Mouse (Mus musculus) hindbrain, embryonic 12.5 days (tissue): ENCODE measurements around the gene Cped1. TPM values are rescaled to one million over a fixed set of nuclear protein-coding genes. Genes with fewer than 3 reads are reported as not detected.
A peak's percentile ranks its signal among the peaks of the same experiment; 100 is the strongest.

ENCODE experiments used
- ATAC-seq: fragments of 200-750 bp; cut with Nextera tagmentation; 2 replicates; pipeline ENCODE4 v1.8.0; 2017; ENCODE audit warnings: moderate TSS enrichment; ENCODE audit not compliant: low FRiP score
- H3K27ac ChIP-seq: fragments of 300-500 bp; sonication (generic); 2 replicates; pipeline ENCODE4 v1.5.1; 2016; ENCODE audit warnings: mild to moderate bottlenecking
- H3K27me3 ChIP-seq: fragments of 300-500 bp; sonication (generic); 2 replicates; pipeline ENCODE4 v1.6.1; 2016; ENCODE audit warnings: mild to moderate bottlenecking
- H3K36me3 ChIP-seq: fragments of 300-500 bp; sonication (generic); 2 replicates; pipeline ENCODE4 v1.6.1; 2016; ENCODE audit warnings: mild to moderate bottlenecking
- H3K4me1 ChIP-seq: fragments of 300-500 bp; sonication (generic); 2 replicates; pipeline ENCODE4 v1.6.1; 2016
- H3K4me2 ChIP-seq: fragments of 300-500 bp; sonication (generic); replicated peaks from 2 replicates; pipeline ENCODE4 v1.6.1; 2016; ENCODE audit warnings: mild to moderate bottlenecking
- H3K4me3 ChIP-seq: fragments of 300-500 bp; sonication (generic); 2 replicates; pipeline ENCODE4 v1.5.1; 2016; ENCODE audit warnings: mild to moderate bottlenecking
- H3K9ac ChIP-seq: fragments of 300-500 bp; sonication (generic); 2 replicates; pipeline ENCODE4 v1.6.1; 2016; ENCODE audit warnings: mild to moderate bottlenecking, moderate library complexity
- H3K9me3 ChIP-seq: fragments of 300-500 bp; sonication (generic); replicated peaks from 2 replicates; pipeline ENCODE4 v1.6.1; 2016; ENCODE audit warnings: mild to moderate bottlenecking
- WGBS: fragments of 180-500 bp; shearing (Covaris S2); methylation state at CpG from one replicate; pipeline ENCODE4 v1.1.7; 2016; 5-methylcytosine and 5-hydroxymethylcytosine counted together
- polyA plus RNA-seq: library from polyadenylated mRNA; unstranded; fragments of >200 nt; fragmentation: Nextera tagmentation; extraction: Ambion mirVana; gene quantifications from 2 replicates; pipeline ENCODE4 v1.2.1, GENCODE M21; 2016

The Cped1 gene
- polyA plus RNA-seq, 1 experiment from 2014 or later, result 21.1 TPM

- no peaks in the 10 kb centered on the region for H3K9me3 ChIP-seq
- peaks cover 27% of the 10 kb centered on the region for H3K27me3 ChIP-seq
- no peaks in the 10 kb centered on the region for H3K36me3 ChIP-seq
- peak overlapping the region; percentile 60 for H3K4me2 ChIP-seq
- whole genome bisulfite sequencing, result 8% methylated on average over 24 of the region's 24 CpGs
- no peak for ATAC-seq
- H3K9ac ChIP-seq, result peak overlapping the region; percentile 20
- peak overlapping the region; percentile 36 for H3K4me3 ChIP-seq
- peaks cover 15% of the 10 kb centered on the region for H3K4me1 ChIP-seq
- H3K27ac ChIP-seq, result 0 out of 2 replicates have a peak overlapping the region, but pooled peaks have one; percentile 7
Observed at GRCm38 (mm10) chr6:21986660-21987331, 1.1 kb downstream of the Cped1 start.

GRCm38 (mm10) chr6:21987554-21987953, 1.8 kb downstream of the Cped1 start:
- WGBS, result 81% methylated on average over 2 of the region's 2 CpGs
- Histone ChIP-seq H3K36me3 (no peaks in the 10 kb centered on the region), H3K9me3 (no peaks in the 10 kb centered on the region), H3K27me3 (peaks cover 27% of the 10 kb centered on the region), H3K4me2 (no peak overlapping the region; the same call in 1 of the 2 replicates), H3K9ac (no peak overlapping the region), H3K4me1 (peaks cover 15% of the 10 kb centered on the region), H3K4me3 (peak overlapping the region; percentile 14; the same call in 1 of the 2 replicates), H3K27ac (no peak overlapping the region)
- no peak for ATAC-seq

DNA sequence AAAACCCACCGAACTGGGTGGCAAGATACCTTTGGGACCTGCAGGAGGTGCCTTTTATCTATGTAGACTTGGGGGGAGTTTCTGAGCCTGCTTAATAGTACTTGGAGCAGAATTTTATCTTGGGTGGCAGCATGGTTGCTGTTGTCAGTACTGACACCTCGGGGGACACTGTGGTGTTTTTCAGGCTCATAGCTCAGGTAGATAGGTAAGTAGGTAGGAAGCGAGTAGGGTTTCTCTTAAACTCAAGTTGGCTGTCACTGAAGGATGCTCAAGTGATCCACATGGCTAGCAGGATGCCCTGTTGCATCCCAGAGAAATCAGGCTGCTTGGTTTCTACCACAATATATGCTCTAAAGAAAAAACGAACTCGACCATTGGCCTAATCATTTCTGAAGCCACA, 2.6 kb downstream of the Cped1 start:
- Histone ChIP-seq H3K4me1 (peaks cover 15% of the 10 kb centered on the region), H3K9me3 (no peaks in the 10 kb centered on the region), H3K9ac (no peak overlapping the region), H3K27ac (no peak overlapping the region), H3K4me3 (no peak overlapping the region; the same call in 1 of the 2 replicates), H3K36me3 (no peaks in the 10 kb centered on the region), H3K27me3 (peaks cover 27% of the 10 kb centered on the region), H3K4me2 (peak overlapping the region; percentile 33)
- WGBS, result 78% methylated on average over 5 of the region's 5 CpGs
- ATAC-seq, result no peak

DNA sequence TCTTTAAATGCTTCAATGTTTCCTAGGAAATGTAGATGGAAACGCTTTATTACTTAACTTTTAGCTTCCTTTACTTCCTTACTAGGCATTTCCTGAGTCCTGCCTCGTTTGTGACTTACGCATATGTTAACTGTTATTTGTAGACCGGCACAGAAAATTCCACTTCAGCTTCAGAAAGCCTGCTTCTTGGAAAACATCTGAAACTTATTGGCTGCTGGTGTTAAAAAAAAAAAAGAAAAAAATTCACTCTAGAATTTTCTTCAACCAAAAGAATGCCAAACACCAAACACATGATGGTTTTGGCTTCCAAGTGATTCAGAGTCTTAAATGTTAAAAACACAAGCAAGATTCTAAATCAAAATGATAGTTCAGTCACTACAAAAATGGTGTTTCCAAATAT, 3.4 kb downstream of the Cped1 start:
- Histone ChIP-seq H3K4me2 (no peak overlapping the region; the same call in 1 of the 2 replicates), H3K27me3 (peaks cover 27% of the 10 kb centered on the region), H3K4me3 (no peak overlapping the region), H3K36me3 (no peaks in the 10 kb centered on the region), H3K9me3 (no peaks in the 10 kb centered on the region), H3K27ac (no peak overlapping the region), H3K9ac (no peak overlapping the region), H3K4me1 (peaks cover 15% of the 10 kb centered on the region)
- no peak for ATAC-seq
- WGBS, result 75% methylated on average over 4 of the region's 4 CpGs

DNA sequence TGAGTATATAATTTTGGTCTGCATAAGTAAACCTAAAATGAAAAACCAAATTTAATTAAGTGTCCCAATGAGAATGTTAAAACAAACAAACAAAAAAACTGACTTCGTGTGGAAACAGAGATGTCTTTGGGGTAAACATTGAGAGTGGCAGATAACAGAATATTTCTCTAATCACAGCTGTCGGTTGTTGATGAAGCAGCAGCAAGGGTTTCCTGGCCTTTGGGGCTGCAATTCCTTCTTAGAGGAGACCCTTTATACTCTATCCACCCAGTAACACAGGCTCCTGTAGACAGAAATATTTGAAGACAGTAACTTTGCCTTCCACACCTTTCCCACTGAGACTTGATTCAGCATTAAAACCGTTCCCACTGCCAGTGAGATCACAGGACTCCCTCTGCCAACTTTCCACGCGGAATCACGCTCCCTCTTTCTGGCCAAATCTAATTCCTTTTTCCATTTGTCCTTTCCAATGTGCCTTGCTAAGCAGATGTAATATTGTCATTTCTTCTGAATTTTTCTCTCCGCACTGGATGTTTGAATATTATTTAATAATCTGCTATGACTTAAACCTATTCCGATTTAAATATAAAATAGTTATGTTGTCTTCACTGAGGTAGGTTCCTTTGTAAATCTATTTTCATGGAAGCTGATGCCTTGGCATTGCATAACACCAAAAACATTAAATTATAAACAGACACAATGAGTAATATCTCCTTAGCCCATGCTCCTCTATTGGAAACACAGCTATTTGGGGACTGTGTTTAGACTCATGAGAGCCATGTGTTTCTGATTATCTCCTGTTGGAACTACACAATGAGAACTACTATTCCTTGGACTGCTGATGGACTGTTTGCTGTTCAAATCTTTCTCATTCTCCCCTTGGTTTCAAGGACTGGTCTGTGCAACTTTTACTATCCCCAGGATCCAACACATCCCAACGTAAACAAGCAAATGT, 4.7 kb downstream of the Cped1 start:
- H3K27ac ChIP-seq, result peak overlapping the region; percentile 40; the same call in 1 of the 2 replicates
- no peak overlapping the region for H3K4me3 ChIP-seq
- peaks cover 12% of the 10 kb centered on the region for H3K4me1 ChIP-seq
- 71% methylated on average over 9 of the region's 9 CpGs for WGBS
- peaks cover 24% of the 10 kb centered on the region for H3K27me3 ChIP-seq
- H3K9ac ChIP-seq, result no peak overlapping the region
- H3K36me3 ChIP-seq, result no peaks in the 10 kb centered on the region
- ATAC-seq, result no peak
- H3K4me2 ChIP-seq, result peak overlapping the region; percentile 17; the same call in 1 of the 2 replicates
- no peaks in the 10 kb centered on the region for H3K9me3 ChIP-seq

DNA sequence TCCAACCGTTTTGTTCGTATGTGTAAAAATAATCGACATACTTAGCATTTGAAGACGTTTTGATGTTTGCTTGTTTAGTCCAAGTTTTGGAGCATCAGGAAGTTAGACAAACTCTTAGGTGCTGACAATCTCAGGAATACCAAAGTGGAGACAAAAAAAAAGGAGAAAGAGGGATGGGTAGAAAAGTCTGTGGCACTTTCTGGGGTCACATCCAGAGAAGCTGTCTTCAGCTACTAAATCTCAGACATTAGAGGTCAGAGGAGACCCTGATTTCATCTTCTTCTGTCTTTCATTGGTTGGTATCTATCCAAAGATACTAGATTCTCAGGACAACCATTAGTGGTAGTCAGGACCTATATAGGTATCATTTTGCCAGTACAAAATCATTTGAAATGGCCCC, 5.4 kb downstream of the Cped1 start:
- Histone ChIP-seq H3K4me1 (peaks cover 6% of the 10 kb centered on the region), H3K4me2 (0 out of 2 replicates have a peak overlapping the region, but pooled peaks have one; percentile 9), H3K9me3 (no peaks in the 10 kb centered on the region), H3K27me3 (peaks cover 21% of the 10 kb centered on the region), H3K27ac (no peak overlapping the region), H3K9ac (no peak overlapping the region), H3K4me3 (no peak overlapping the region), H3K36me3 (no peaks in the 10 kb centered on the region)
- ATAC-seq, result no peak
- 71% methylated on average over 4 of the region's 4 CpGs for WGBS

- H3K36me3 ChIP-seq, result no peaks in the 10 kb centered on the region
- peaks cover 5% of the 10 kb centered on the region; the same call in 1 of the 2 replicates for H3K27me3 ChIP-seq
- no peak overlapping the region for H3K4me2 ChIP-seq
- H3K9ac ChIP-seq, result no peak overlapping the region
- H3K4me1 ChIP-seq, result no peaks in the 10 kb centered on the region
- no peaks in the 10 kb centered on the region for H3K9me3 ChIP-seq
- H3K27ac ChIP-seq, result no peak overlapping the region
- no peak overlapping the region for H3K4me3 ChIP-seq
- ATAC-seq, result no peak
- WGBS, result 83% methylated on average over 2 of the region's 2 CpGs
Observed at GRCm38 (mm10) chr6:21993070-21993469, 7.4 kb downstream of the Cped1 start.

GRCm38 (mm10) chr6:21998131-21998530, 12.4 kb downstream of the Cped1 start:
- no peak overlapping the region for H3K9ac ChIP-seq
- no peak for ATAC-seq
- 60% methylated on average over 4 of the region's 4 CpGs for WGBS

DNA sequence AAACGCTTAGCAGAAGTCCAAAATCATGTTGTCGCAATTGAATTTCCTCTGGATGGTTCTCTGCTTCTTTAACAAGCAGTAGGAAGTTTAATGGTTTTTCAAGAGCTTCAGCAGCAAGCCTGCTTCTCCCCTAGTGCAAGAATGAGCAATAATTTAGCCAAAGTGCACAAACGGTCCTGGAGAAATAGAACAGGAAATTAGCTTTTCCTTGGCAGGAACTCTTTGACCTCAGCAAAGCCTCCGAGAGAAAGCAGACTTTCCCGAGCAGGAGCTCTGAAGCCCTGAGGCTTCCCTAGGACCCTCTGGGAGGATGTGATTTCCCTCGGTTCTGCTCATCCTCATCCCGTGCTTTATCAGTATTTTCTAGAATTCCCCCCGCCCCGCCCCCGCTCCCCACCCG, 13.3 kb downstream of the Cped1 start:
- H3K4me1 ChIP-seq, result peaks cover 3% of the 10 kb centered on the region; the same call in 1 of the 2 replicates
- no peak overlapping the region for H3K4me3 ChIP-seq
- WGBS, result 57% methylated on average over 11 of the region's 11 CpGs
- H3K36me3 ChIP-seq, result no peaks in the 10 kb centered on the region
- H3K9me3 ChIP-seq, result no peaks in the 10 kb centered on the region
- no peak overlapping the region for H3K27ac ChIP-seq
- H3K4me2 ChIP-seq, result no peak overlapping the region
- no peak for ATAC-seq
- no peaks in the 10 kb centered on the region; the same call in 1 of the 2 replicates for H3K27me3 ChIP-seq
- H3K9ac ChIP-seq, result no peak overlapping the region

More at GRCm38 (mm10) chr6:21998131-21998530, 12.4 kb downstream of the Cped1 start:
- no peaks in the 10 kb centered on the region for H3K36me3 ChIP-seq
- H3K9me3 ChIP-seq, result no peaks in the 10 kb centered on the region
- H3K4me1 ChIP-seq, result peaks cover 3% of the 10 kb centered on the region; the same call in 1 of the 2 replicates
- no peak overlapping the region for H3K4me2 ChIP-seq
- no peaks in the 10 kb centered on the region for H3K27me3 ChIP-seq
- no peak overlapping the region for H3K27ac ChIP-seq
- H3K4me3 ChIP-seq, result no peak overlapping the region

DNA sequence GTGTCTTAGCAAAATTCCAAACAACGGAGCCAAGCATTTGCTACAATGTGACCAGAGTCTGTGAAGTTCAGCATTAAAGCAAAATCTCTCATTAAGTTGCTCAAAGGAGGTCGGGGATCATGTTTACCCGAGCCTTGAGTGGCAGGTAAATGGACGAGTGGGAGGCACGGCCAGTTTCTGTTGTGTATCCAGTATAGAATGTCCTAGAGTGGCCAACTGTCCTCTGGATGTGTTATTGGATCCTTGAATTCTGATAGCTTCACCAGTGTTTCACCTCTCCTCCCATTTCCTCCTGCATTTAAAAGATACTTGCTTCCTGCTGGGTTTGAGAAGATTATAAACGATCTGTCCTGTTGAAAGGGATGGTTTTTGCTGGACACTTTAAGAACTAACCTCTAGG, 14.4 kb downstream of the Cped1 start:
- no peaks in the 10 kb centered on the region for H3K36me3 ChIP-seq
- H3K27me3 ChIP-seq, result no peaks in the 10 kb centered on the region; the same call in 1 of the 2 replicates
- H3K4me3 ChIP-seq, result no peak overlapping the region
- H3K4me2 ChIP-seq, result no peak overlapping the region
- ATAC-seq, result no peak
- no peak overlapping the region for H3K9ac ChIP-seq
- H3K27ac ChIP-seq, result no peak overlapping the region
- no peaks in the 10 kb centered on the region for H3K9me3 ChIP-seq
- 52% methylated on average over 6 of the region's 6 CpGs for WGBS
- peaks cover 3% of the 10 kb centered on the region; the same call in 1 of the 2 replicates for H3K4me1 ChIP-seq

GRCm38 (mm10) chr6:22000881-22001280, 15.2 kb downstream of the Cped1 start:
- no peaks in the 10 kb centered on the region; the same call in 1 of the 2 replicates for H3K27me3 ChIP-seq
- H3K9ac ChIP-seq, result no peak overlapping the region
- 92% methylated on average over 3 of the region's 3 CpGs for WGBS
- H3K4me1 ChIP-seq, result peaks cover 3% of the 10 kb centered on the region; the same call in 1 of the 2 replicates
- H3K9me3 ChIP-seq, result no peaks in the 10 kb centered on the region
- no peak overlapping the region for H3K4me3 ChIP-seq
- no peaks in the 10 kb centered on the region for H3K36me3 ChIP-seq
- no peak for ATAC-seq
- H3K27ac ChIP-seq, result no peak overlapping the region
- no peak overlapping the region for H3K4me2 ChIP-seq

GRCm38 (mm10) chr6:22001284-22001916, 15.7 kb downstream of the Cped1 start:
- no peak overlapping the region for H3K4me3 ChIP-seq
- 86% methylated on average over 5 of the region's 5 CpGs for WGBS
- no peak overlapping the region for H3K4me2 ChIP-seq
- no peak for ATAC-seq
- H3K9ac ChIP-seq, result no peak overlapping the region
- no peaks in the 10 kb centered on the region; the same call in 1 of the 2 replicates for H3K27me3 ChIP-seq
- peaks cover 3% of the 10 kb centered on the region; the same call in 1 of the 2 replicates for H3K4me1 ChIP-seq
- H3K9me3 ChIP-seq, result no peaks in the 10 kb centered on the region
- no peak overlapping the region for H3K27ac ChIP-seq
- no peaks in the 10 kb centered on the region for H3K36me3 ChIP-seq
